Comparison of ENCODE assay signal across 19 mouse cellular contexts in genomic region chr2:106844147-106844546, GRCm38 (mm10).
DNase-seq lines count a peak whose midpoint lies in the region; ATAC-seq and TF ChIP-seq lines count a peak whose summit lies in the region.
"Had no signal": no experiment of that assay in that cellular context is flagged by ENCODE, and none has a peak within 500 bp of the region (broad histone marks: within the 10 kb centered on the region; RNA-seq: fewer than 3 reads in every experiment).

No protein-coding gene starts in this region.

- TF ChIP-seq CTCF in heart, adult 2 months (IDR thresholded peaks at IDR 0.05) = no peak

- 50% methylated on average over 9 of the region's 9 CpGs for WGBS in heart, embryonic 11.5 days (ENCODE audit: insufficient replicate concordance)
- WGBS in heart, adult 2 months = 60% methylated on average over 9 of the region's 9 CpGs
- WGBS in intestine, embryonic 15.5 days = 60% methylated on average over 9 of the region's 9 CpGs
- 51% methylated on average over 9 of the region's 9 CpGs for WGBS in intestine, embryonic 16.5 days
- WGBS in midbrain, embryonic 11.5 days = 77% methylated on average over 9 of the region's 9 CpGs
- WGBS in midbrain, embryonic 15.5 days = 80% methylated on average over 9 of the region's 9 CpGs
- 57% methylated on average over 9 of the region's 9 CpGs for WGBS in stomach, embryonic 15.5 days

- H3K36me3 ChIP-seq in heart, embryonic 11.5 days (ENCODE audit: control insufficient read depth, insufficient read depth, low read length) = no peaks in the 10 kb centered on the region
- no peaks in the 10 kb centered on the region; the same call in 1 of the 2 replicates for H3K36me3 ChIP-seq in heart, adult 2 months (ENCODE audit: control insufficient read depth, insufficient read depth, low read length)
- H3K36me3 ChIP-seq in intestine, embryonic 15.5 days = no peaks in the 10 kb centered on the region
- H3K36me3 ChIP-seq in intestine, embryonic 16.5 days (ENCODE audit: control insufficient read depth, insufficient read depth, low read length) = no peaks in the 10 kb centered on the region
- no peaks in the 10 kb centered on the region for H3K36me3 ChIP-seq in midbrain, embryonic 11.5 days (ENCODE audit: control insufficient read depth, insufficient read depth, low read length)
- no peaks in the 10 kb centered on the region for H3K36me3 ChIP-seq in midbrain, embryonic 15.5 days (replicated peaks)
- no peaks in the 10 kb centered on the region for H3K36me3 ChIP-seq in stomach, embryonic 15.5 days

- H3K4me2 ChIP-seq in heart, embryonic 11.5 days = no peak overlapping the region
- H3K4me2 ChIP-seq in intestine, embryonic 15.5 days (replicated peaks) = 0 out of 2 replicates have a peak overlapping the region, but pooled peaks have one; percentile 9
- H3K4me2 ChIP-seq in intestine, embryonic 16.5 days (ENCODE audit: low read depth, low read length) = no peak overlapping the region
- H3K4me2 ChIP-seq in midbrain, embryonic 11.5 days = no peak overlapping the region
- H3K4me2 ChIP-seq in midbrain, embryonic 15.5 days = no peak overlapping the region
- H3K4me2 ChIP-seq in stomach, embryonic 15.5 days = no peak overlapping the region

- no peak for TF ChIP-seq EP300 in heart, adult 2 months (IDR thresholded peaks at IDR 0.05; ENCODE audit: insufficient read depth, low read depth, low read length)

- H3K27ac ChIP-seq in heart, embryonic 11.5 days (ENCODE audit: low read depth, low read length) = peak overlapping the region; percentile 71; the same call in 1 of the 2 replicates
- no peak overlapping the region for H3K27ac ChIP-seq in heart, adult 2 months
- H3K27ac ChIP-seq in intestine, embryonic 15.5 days = 0 out of 2 replicates have a peak overlapping the region, but pooled peaks have one; percentile 17
- H3K27ac ChIP-seq in intestine, embryonic 16.5 days (ENCODE audit: low read length) = no peak overlapping the region
- H3K27ac ChIP-seq in midbrain, embryonic 11.5 days (ENCODE audit: low read depth, low read length) = no peak overlapping the region
- no peak overlapping the region for H3K27ac ChIP-seq in midbrain, embryonic 15.5 days
- 0 out of 2 replicates have a peak overlapping the region, but pooled peaks have one; percentile 41 for H3K27ac ChIP-seq in stomach, embryonic 15.5 days

- H3K9me3 ChIP-seq in heart, embryonic 11.5 days (replicated peaks; ENCODE audit: control insufficient read depth, low read length) = no peaks in the 10 kb centered on the region
- H3K9me3 ChIP-seq in intestine, embryonic 15.5 days = no peaks in the 10 kb centered on the region
- no peaks in the 10 kb centered on the region for H3K9me3 ChIP-seq in intestine, embryonic 16.5 days (ENCODE audit: control insufficient read depth, low read length)
- H3K9me3 ChIP-seq in midbrain, embryonic 11.5 days (ENCODE audit: control insufficient read depth, low read length) = no peaks in the 10 kb centered on the region
- H3K9me3 ChIP-seq in midbrain, embryonic 15.5 days = no peaks in the 10 kb centered on the region
- no peaks in the 10 kb centered on the region for H3K9me3 ChIP-seq in stomach, embryonic 15.5 days

- intact Hi-C loops in heart, adult 2 months (cut with DNase I) = loop anchor here (10.0 kb wide), 1 partner anchor 149 kb away; the partner anchor contains the start of gene Mpped2

- no peak for TF ChIP-seq POLR2A in heart, adult 2 months (IDR thresholded peaks at IDR 0.05; ENCODE audit: insufficient read depth, low read depth, low read length)

- ATAC-seq in heart, embryonic 11.5 days (replicated peaks; ENCODE audit: insufficient number of reproducible peaks, low FRiP score, low TSS enrichment) = no peak; the same call in 1 of the 2 replicates
- ATAC-seq in intestine, embryonic 15.5 days = peak; percentile 67
- no peak; the same call in 1 of the 2 replicates for ATAC-seq in intestine, embryonic 16.5 days
- no peak for ATAC-seq in midbrain, embryonic 11.5 days (ENCODE audit: low FRiP score)
- no peak for ATAC-seq in midbrain, embryonic 15.5 days (replicated peaks)
- ATAC-seq in stomach, embryonic 15.5 days (ENCODE audit: insufficient read depth, low FRiP score, low read depth) = peak; percentile 33; the same call in 1 of the 2 replicates
- ATAC-seq in activated CD4-positive, CD25-positive, alpha-beta regulatory T cell, adult 4 months = no peak
- ATAC-seq: forebrain, embryonic 16.5 days; hindbrain, embryonic 16.5 days; midbrain, embryonic 16.5 days had no signal

- no peaks in the 10 kb centered on the region for H3K79me2 ChIP-seq in heart, adult 2 months (replicated peaks; ENCODE audit: control insufficient read depth, insufficient read depth, low read length)

- no peak overlapping the region for H3K4me3 ChIP-seq in heart, embryonic 11.5 days (ENCODE audit: low read depth, low read length)
- no peak overlapping the region for H3K4me3 ChIP-seq in heart, adult 2 months
- no peak overlapping the region for H3K4me3 ChIP-seq in intestine, embryonic 15.5 days (replicated peaks)
- no peak overlapping the region for H3K4me3 ChIP-seq in intestine, embryonic 16.5 days (ENCODE audit: low read length)
- no peak overlapping the region for H3K4me3 ChIP-seq in midbrain, embryonic 11.5 days (ENCODE audit: low read depth, low read length)
- no peak overlapping the region for H3K4me3 ChIP-seq in midbrain, embryonic 15.5 days
- no peak overlapping the region for H3K4me3 ChIP-seq in stomach, embryonic 15.5 days (replicated peaks)

- H3K27me3 ChIP-seq in heart, embryonic 11.5 days (ENCODE audit: control insufficient read depth, insufficient read depth, low read length) = no peaks in the 10 kb centered on the region
- H3K27me3 ChIP-seq in heart, adult 2 months (ENCODE audit: control insufficient read depth, insufficient read depth, low read length) = no peaks in the 10 kb centered on the region
- H3K27me3 ChIP-seq in intestine, embryonic 15.5 days (replicated peaks) = no peaks in the 10 kb centered on the region
- H3K27me3 ChIP-seq in intestine, embryonic 16.5 days (replicated peaks; ENCODE audit: control insufficient read depth, insufficient read depth, low read length) = no peaks in the 10 kb centered on the region
- H3K27me3 ChIP-seq in midbrain, embryonic 11.5 days (ENCODE audit: control insufficient read depth, insufficient read depth, low read length) = no peaks in the 10 kb centered on the region
- H3K27me3 ChIP-seq in midbrain, embryonic 15.5 days (replicated peaks) = no peaks in the 10 kb centered on the region
- no peaks in the 10 kb centered on the region for H3K27me3 ChIP-seq in stomach, embryonic 15.5 days (replicated peaks)

- H3K4me1 ChIP-seq in heart, embryonic 11.5 days (ENCODE audit: control insufficient read depth, insufficient read depth, low read length) = peaks cover 37% of the 10 kb centered on the region
- peaks cover 2% of the 10 kb centered on the region for H3K4me1 ChIP-seq in heart, adult 2 months (ENCODE audit: control insufficient read depth, insufficient read depth, low read length)
- H3K4me1 ChIP-seq in intestine, embryonic 15.5 days (replicated peaks) = peaks cover 12% of the 10 kb centered on the region
- peaks cover 14% of the 10 kb centered on the region for H3K4me1 ChIP-seq in intestine, embryonic 16.5 days (ENCODE audit: control insufficient read depth, insufficient read depth, low read length)
- peaks cover under 1% of the 10 kb centered on the region; the same call in 1 of the 2 replicates for H3K4me1 ChIP-seq in midbrain, embryonic 11.5 days (ENCODE audit: control insufficient read depth, insufficient read depth, low read length)
- no peaks in the 10 kb centered on the region for H3K4me1 ChIP-seq in midbrain, embryonic 15.5 days
- peaks cover 15% of the 10 kb centered on the region for H3K4me1 ChIP-seq in stomach, embryonic 15.5 days

- no peak for DNase-seq in heart, adult 2 months
- DNase-seq in midbrain, embryonic 11.5 days (ENCODE audit: low spot score, missing footprints) = peak; percentile 81
- DNase-seq: B cell, adult 2 months; cerebellum, adult 11 months; cerebellum, postnatal 14 days; kidney, adult 9 months; liver; lung, adult 18-20 months; spleen, adult 18-20 months; thymus, postnatal 14 days had no signal

- 0 out of 2 replicates have a peak overlapping the region, but pooled peaks have one; percentile 16 for H3K9ac ChIP-seq in heart, embryonic 11.5 days (ENCODE audit: low read depth, low read length)
- no peak overlapping the region for H3K9ac ChIP-seq in heart, adult 2 months (ENCODE audit: low read depth, low read length)
- no peak overlapping the region for H3K9ac ChIP-seq in intestine, embryonic 15.5 days
- H3K9ac ChIP-seq in intestine, embryonic 16.5 days (ENCODE audit: low read depth, low read length) = no peak overlapping the region
- no peak overlapping the region for H3K9ac ChIP-seq in midbrain, embryonic 11.5 days (ENCODE audit: low read length)
- no peak overlapping the region for H3K9ac ChIP-seq in midbrain, embryonic 15.5 days
- no peak overlapping the region for H3K9ac ChIP-seq in stomach, embryonic 15.5 days

Comparison
In these comparisons a context has a peak if more than half of its experiments do, and no peak if none do; other contexts are left out.
1. ATAC-seq: peak in intestine, embryonic 15.5 days (single experiment) and stomach, embryonic 15.5 days (single experiment); none in heart, embryonic 11.5 days (single experiment), intestine, embryonic 16.5 days (single experiment), midbrain, embryonic 11.5 days (single experiment), midbrain, embryonic 15.5 days (single experiment) and activated CD4-positive, CD25-positive, alpha-beta regulatory T cell, adult 4 months (single experiment).
2. H3K27ac ChIP-seq: peak in heart, embryonic 11.5 days (single experiment), intestine, embryonic 15.5 days (single experiment) and stomach, embryonic 15.5 days (single experiment); none in heart, adult 2 months (single experiment), intestine, embryonic 16.5 days (single experiment), midbrain, embryonic 11.5 days (single experiment) and midbrain, embryonic 15.5 days (single experiment).